Mouse (Mus musculus) MEL (cell line): ENCODE results near the gene Arrdc3.
A peak's percentile ranks its signal among the peaks of the same experiment; 100 is the strongest.

Experiments used
- CTCF ChIP-seq, 3 experiments: IDR thresholded peaks in 2 of 3; conservative IDR thresholded peaks in 1 of 3; 2 replicates each; pipeline ENCODE4 v1.5.1; 2011 to 2012; ENCODE audit warnings: low read length in 3 of 3, low read depth in 2 of 3, mild to moderate bottlenecking in 2 of 3, improper control_type of control experiment in 1 of 3, inconsistent platforms in 1 of 3, mixed read lengths in 1 of 3, moderate library complexity in 1 of 3; ENCODE audit not compliant: control insufficient read depth in 1 of 3, insufficient read depth in 1 of 3, poor library complexity in 1 of 3, severe bottlenecking in 1 of 3
- EP300 ChIP-seq, 2 experiments: IDR thresholded peaks; 2 replicates each; pipeline ENCODE4 v1.6.1; 2011; ENCODE audit warnings: improper control_type of control experiment in 2 of 2, low read length in 2 of 2, low read depth in 1 of 2, mild to moderate bottlenecking in 1 of 2
- ETS1 ChIP-seq: IDR thresholded peaks from 2 replicates; pipeline ENCODE4 v1.6.1; 2012; ENCODE audit warnings: low read depth, mild to moderate bottlenecking, inconsistent platforms, low read length, improper control_type of control experiment, moderate library complexity
- GATA1 ChIP-seq: IDR thresholded peaks from 2 replicates; pipeline ENCODE4 v1.6.1; 2011; ENCODE audit warnings: low read depth, low read length, improper control_type of control experiment
- KAT2A ChIP-seq: conservative IDR thresholded peaks from 2 replicates; pipeline ENCODE4 v1.6.1; 2012; ENCODE audit warnings: low read depth, low read length, improper control_type of control experiment, inconsistent platforms
- MYB ChIP-seq: IDR thresholded peaks from 2 replicates; pipeline ENCODE4 v1.6.1; 2011; ENCODE audit warnings: mild to moderate bottlenecking, low read depth, low read length, improper control_type of control experiment
- MYC ChIP-seq: IDR thresholded peaks from 2 replicates; pipeline ENCODE4 v1.6.1; 2011; ENCODE audit warnings: low read depth, mild to moderate bottlenecking, low read length, improper control_type of control experiment, moderate library complexity
- POLR2A ChIP-seq, 2 experiments: IDR thresholded peaks; 2 replicates each; pipeline ENCODE4 v1.6.1; 2011 to 2012; ENCODE audit warnings: low read length in 2 of 2, mild to moderate bottlenecking in 2 of 2, control low read depth in 1 of 2, improper control_type of control experiment in 1 of 2, low read depth in 1 of 2, moderate library complexity in 1 of 2; ENCODE audit not compliant: control insufficient read depth in 1 of 2, insufficient read depth in 1 of 2, poor library complexity in 1 of 2
- POLR2AphosphoS5 ChIP-seq: IDR thresholded peaks from 2 replicates; pipeline ENCODE4 v1.6.1; 2012; ENCODE audit warnings: low read depth, borderline replicate concordance, mild to moderate bottlenecking, inconsistent platforms, low read length, moderate library complexity, mixed read lengths
- TCF12 ChIP-seq: IDR thresholded peaks from 2 replicates; pipeline ENCODE4 v1.6.1; 2014; ENCODE audit warnings: low read depth, mild to moderate bottlenecking, inconsistent platforms, low read length, improper control_type of control experiment, moderate library complexity
- USF1 ChIP-seq: IDR thresholded peaks from 2 replicates; pipeline ENCODE4 v1.6.1; 2014; ENCODE audit warnings: low read depth, mild to moderate bottlenecking, inconsistent platforms, low read length, improper control_type of control experiment, moderate library complexity
- ZKSCAN1 ChIP-seq: IDR thresholded peaks from 2 replicates; pipeline ENCODE4 v1.6.1; 2012; ENCODE audit warnings: low read depth, mild to moderate bottlenecking, inconsistent platforms, low read length, improper control_type of control experiment, moderate library complexity
- ZNF384 ChIP-seq: IDR thresholded peaks from 2 replicates; pipeline ENCODE4 v1.6.1; 2012; ENCODE audit warnings: low read depth, mild to moderate bottlenecking, inconsistent platforms, low read length, improper control_type of control experiment

GRCm38 (mm10) chr13:80940860-80941630, 57.9 kb downstream of the Arrdc3 start:
- peak in 2 of 3 experiments; percentile 15 to 17; a peak in 1 of 6 replicates for TF ChIP-seq CTCF (IDR thresholded peaks at IDR 0.05 in 2 of 3, conservative IDR thresholded peaks at IDR 0.05 in 1 of 3; ENCODE audit: control insufficient read depth in 1 of 3, insufficient read depth in 1 of 3, low read depth in 2 of 3, low read length in 3 of 3, poor library complexity in 1 of 3, severe bottlenecking in 1 of 3)
- TF ChIP-seq ZKSCAN1 = no peak
- TF ChIP-seq USF1 = no peak
- TF ChIP-seq EP300 (IDR thresholded peaks at IDR 0.05; ENCODE audit: low read depth in 1 of 2, low read length in 2 of 2) = no peak
- no peak for TF ChIP-seq POLR2AphosphoS5
- TF ChIP-seq ZNF384 = no peak
- no peak for TF ChIP-seq KAT2A
- no peak for TF ChIP-seq MYB
- TF ChIP-seq POLR2A (IDR thresholded peaks at IDR 0.05; ENCODE audit: control insufficient read depth in 1 of 2, insufficient read depth in 1 of 2, low read depth in 1 of 2, low read length in 2 of 2, poor library complexity in 1 of 2) = no peak
- no peak for TF ChIP-seq GATA1
- TF ChIP-seq ETS1 = no peak
- TF ChIP-seq TCF12 = no peak
- TF ChIP-seq MYC = no peak
